In genomic region chr10:121282436-121282835, GRCm38 (mm10) we compare ENCODE assay signal across 13 mouse cellular contexts.
DNase-seq lines count a peak whose midpoint lies in the region; ATAC-seq and TF ChIP-seq lines count a peak whose summit lies in the region.
"Had no signal": no experiment of that assay in that cellular context is flagged by ENCODE, and none has a peak within 500 bp of the region (broad histone marks: within the 10 kb centered on the region; RNA-seq: fewer than 3 reads in every experiment).

No protein-coding gene starts in this region.

- H3K36me3 ChIP-seq in kidney, adult 2 months (ENCODE audit: control insufficient read depth, insufficient read depth, low read length) = no peaks in the 10 kb centered on the region
- peaks cover 38% of the 10 kb centered on the region for H3K36me3 ChIP-seq in neural tube, embryonic 15.5 days
- peaks cover 22% of the 10 kb centered on the region for H3K36me3 ChIP-seq in hindbrain, embryonic 14.5 days (replicated peaks; ENCODE audit: control insufficient read depth, insufficient read depth)
- H3K36me3 ChIP-seq: heart, embryonic 12.5 days had no signal

- no peaks in the 10 kb centered on the region; the same call in 1 of the 2 replicates for H3K4me1 ChIP-seq in kidney, adult 2 months (ENCODE audit: control insufficient read depth, insufficient read depth, low read length)
- H3K4me1 ChIP-seq in neural tube, embryonic 15.5 days = no peaks in the 10 kb centered on the region
- no peaks in the 10 kb centered on the region for H3K4me1 ChIP-seq in hindbrain, embryonic 14.5 days (replicated peaks; ENCODE audit: control insufficient read depth, insufficient read depth, low read length)
- H3K4me1 ChIP-seq: neural tube, embryonic 12.5 days had no signal

- no peak for TF ChIP-seq POLR2A in kidney, adult 2 months (IDR thresholded peaks at IDR 0.05; ENCODE audit: low read depth, low read length)

- TF ChIP-seq CTCF in kidney, adult 2 months (conservative IDR thresholded peaks at IDR 0.05; ENCODE audit: insufficient read depth, insufficient read length, low read depth, low read length) = no peak

- H3K9ac ChIP-seq in neural tube, embryonic 15.5 days (replicated peaks) = no peak overlapping the region
- H3K9ac ChIP-seq in hindbrain, embryonic 14.5 days = no peak overlapping the region
- H3K9ac ChIP-seq: heart, embryonic 12.5 days; neural tube, embryonic 12.5 days had no signal

- H3K9me3 ChIP-seq in neural tube, embryonic 15.5 days (replicated peaks) = no peaks in the 10 kb centered on the region
- no peaks in the 10 kb centered on the region for H3K9me3 ChIP-seq in hindbrain, embryonic 14.5 days (ENCODE audit: control insufficient read depth, low read length)
- H3K9me3 ChIP-seq: heart, embryonic 12.5 days; neural tube, embryonic 12.5 days had no signal

- H3K27ac ChIP-seq in kidney, adult 2 months (ENCODE audit: insufficient read depth, low read depth, low read length) = no peak overlapping the region
- H3K27ac ChIP-seq in neural tube, embryonic 15.5 days (replicated peaks) = no peak overlapping the region
- no peak overlapping the region for H3K27ac ChIP-seq in hindbrain, embryonic 14.5 days
- H3K27ac ChIP-seq: neural tube, embryonic 12.5 days had no signal

- 81% methylated on average over 11 of the region's 11 CpGs for WGBS in kidney, adult 2 months
- WGBS in neural tube, embryonic 15.5 days = 80% methylated on average over 11 of the region's 11 CpGs
- WGBS in hindbrain, embryonic 14.5 days = 82% methylated on average over 11 of the region's 11 CpGs

- ATAC-seq in common myeloid progenitor, adult 5-6 weeks (replicated peaks; ENCODE audit: low read depth, poor library complexity, severe bottlenecking) = peak; percentile 50
- no peak for ATAC-seq in neural tube, embryonic 15.5 days (ENCODE audit: low FRiP score)
- no peak for ATAC-seq in hindbrain, embryonic 14.5 days (ENCODE audit: low FRiP score)

- peak; percentile 10 for DNase-seq in kidney, adult 11 months
- DNase-seq in kidney, adult 2 months = no peak
- DNase-seq in CD4-positive helper T cell, adult 2 months (ENCODE audit: low read depth, low spot score) = peak; percentile 69
- DNase-seq in thymus, postnatal 0 days (ENCODE audit: low spot score) = peak; percentile 76
- DNase-seq in hindbrain, embryonic 14.5 days (ENCODE audit: low spot score) = no peak
- DNase-seq: cerebellum, postnatal 14 days; kidney, adult 18-20 months; liver; lung, adult 18-20 months had no signal

- no peak overlapping the region for H3K4me3 ChIP-seq in kidney, adult 2 months (ENCODE audit: insufficient read depth, low read depth, low read length)
- no peak overlapping the region for H3K4me3 ChIP-seq in neural tube, embryonic 15.5 days (replicated peaks)
- no peak overlapping the region for H3K4me3 ChIP-seq in hindbrain, embryonic 14.5 days (replicated peaks; ENCODE audit: low read length)
- H3K4me3 ChIP-seq: heart, embryonic 12.5 days; neural tube, embryonic 12.5 days had no signal

- no peak overlapping the region for H3K4me2 ChIP-seq in neural tube, embryonic 15.5 days
- no peak overlapping the region for H3K4me2 ChIP-seq in hindbrain, embryonic 14.5 days (replicated peaks)
- H3K4me2 ChIP-seq: heart, embryonic 12.5 days; neural tube, embryonic 12.5 days had no signal

- no peaks in the 10 kb centered on the region for H3K27me3 ChIP-seq in kidney, adult 2 months (replicated peaks; ENCODE audit: control insufficient read depth, insufficient read depth, low read length)
- no peaks in the 10 kb centered on the region for H3K27me3 ChIP-seq in neural tube, embryonic 15.5 days (replicated peaks)
- H3K27me3 ChIP-seq in hindbrain, embryonic 14.5 days (ENCODE audit: control insufficient read depth, insufficient read depth, low read length) = no peaks in the 10 kb centered on the region
- H3K27me3 ChIP-seq: heart, embryonic 12.5 days; neural tube, embryonic 12.5 days had no signal

Comparison
In these comparisons a context has a peak if more than half of its experiments do, and no peak if none do; other contexts are left out.
1. DNase-seq: peak in kidney, adult 11 months (single experiment), CD4-positive helper T cell, adult 2 months (single experiment) and thymus, postnatal 0 days (single experiment); none in kidney, adult 2 months (single experiment) and hindbrain, embryonic 14.5 days (single experiment).